Mouse (Mus musculus): Measurements from ENCODE around the gene Hirip3. TPM values are rescaled to one million over a fixed set of nuclear protein-coding genes. Genes with fewer than 3 reads are reported as not detected.

Hirip3 gene
- polyA plus RNA-seq (2015; fragmentation: Nextera tagmentation; extraction: Ambion mirVana), result 19.0 and 19.9 TPM in 2 replicates

DNA sequence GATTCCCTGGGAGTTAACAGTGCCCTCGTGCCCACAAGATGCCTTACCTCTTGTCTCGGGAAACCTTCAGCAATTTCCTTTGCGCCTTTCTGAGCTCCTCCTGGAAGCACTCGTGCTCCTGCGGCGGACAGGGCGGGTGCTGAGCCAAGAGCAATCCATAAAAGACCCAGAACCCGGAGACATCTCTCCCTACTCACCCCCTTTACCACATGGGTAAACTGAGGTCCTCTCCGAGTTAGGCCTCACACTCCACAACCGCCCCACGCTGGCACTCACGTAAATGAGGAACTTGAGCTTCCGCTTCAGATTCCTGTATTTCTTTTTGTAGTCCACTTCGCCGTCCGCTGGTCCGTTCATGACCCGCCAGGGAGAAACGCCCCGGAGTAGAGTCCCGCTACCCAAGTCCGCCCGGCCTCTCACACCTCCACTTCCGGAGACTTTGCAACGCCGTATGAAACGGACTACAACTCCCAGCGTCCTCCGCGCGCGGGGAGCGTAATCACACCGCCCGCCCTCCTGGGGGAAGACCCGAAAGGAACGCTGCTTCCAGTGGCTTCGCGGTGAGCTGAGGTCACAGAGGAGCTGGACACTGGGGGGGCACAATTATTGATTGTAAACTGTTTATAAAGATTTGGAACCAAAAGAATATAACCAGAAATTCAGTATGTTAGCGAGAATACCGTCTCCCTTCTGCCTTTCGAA, at the start of gene Hirip3:
TSS of gene Hirip3 (plus strand) at position 544 of the 702 bp plus-strand sequence.
- H3K9me3 ChIP-seq, result no peaks in the 10 kb centered on the region
- ATAC-seq (ENCODE audit: low read depth), result peak; percentile 93
- WGBS, result 3% methylated on average over 42 of the region's 42 CpGs
- H3K27me3 ChIP-seq, result no peaks in the 10 kb centered on the region
- peak within 1 kb of the TSS; percentile 64 for H3K4me3 ChIP-seq
- peaks cover 31% of the 10 kb centered on the region for H3K4me1 ChIP-seq (replicated peaks)
- peak within 1 kb of the TSS; percentile 77 for H3K9ac ChIP-seq
- H3K27ac ChIP-seq (replicated peaks), result peak within 1 kb of the TSS; percentile 84
- H3K4me2 ChIP-seq, result peak within 1 kb of the TSS; percentile 89
- H3K36me3 ChIP-seq, result peaks cover 59% of the 10 kb centered on the region

DNA sequence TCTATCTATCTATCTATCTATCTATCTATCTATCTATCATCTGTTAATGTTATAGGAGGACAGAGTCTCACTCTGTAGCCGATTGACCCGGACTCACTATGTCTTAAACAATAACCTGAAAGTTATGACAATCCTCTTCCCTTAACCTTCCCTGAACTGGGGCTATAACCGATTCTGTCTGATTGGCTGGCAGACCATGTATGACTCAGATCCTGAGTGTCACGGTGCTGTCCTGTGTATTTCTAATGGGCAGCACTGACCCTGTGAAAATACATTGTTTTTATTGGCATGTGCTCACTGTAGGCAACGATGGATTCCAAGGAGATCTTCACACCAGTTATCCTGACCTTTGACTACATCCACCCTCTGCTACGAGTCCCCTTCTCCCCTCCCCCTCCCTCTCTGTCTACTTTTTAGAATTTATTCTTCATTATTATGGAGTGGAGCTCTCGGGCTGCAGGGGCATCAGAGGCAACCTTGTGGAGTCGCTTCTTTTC, 46.0 kb upstream of the Hirip3 start:
- no peaks in the 10 kb centered on the region for H3K4me1 ChIP-seq (replicated peaks)
- no peak overlapping the region for H3K4me2 ChIP-seq
- WGBS, result 53% methylated on average over 8 of the region's 8 CpGs
- no peak for ATAC-seq (ENCODE audit: low read depth)
- no peaks in the 10 kb centered on the region for H3K27me3 ChIP-seq
- no peak overlapping the region for H3K4me3 ChIP-seq
- H3K9me3 ChIP-seq, result 0 out of 2 replicates have a peak, but pooled peaks cover 4% of the 10 kb centered on the region
- H3K9ac ChIP-seq, result no peak overlapping the region
- no peaks in the 10 kb centered on the region for H3K36me3 ChIP-seq
- no peak overlapping the region for H3K27ac ChIP-seq (replicated peaks)

DNA sequence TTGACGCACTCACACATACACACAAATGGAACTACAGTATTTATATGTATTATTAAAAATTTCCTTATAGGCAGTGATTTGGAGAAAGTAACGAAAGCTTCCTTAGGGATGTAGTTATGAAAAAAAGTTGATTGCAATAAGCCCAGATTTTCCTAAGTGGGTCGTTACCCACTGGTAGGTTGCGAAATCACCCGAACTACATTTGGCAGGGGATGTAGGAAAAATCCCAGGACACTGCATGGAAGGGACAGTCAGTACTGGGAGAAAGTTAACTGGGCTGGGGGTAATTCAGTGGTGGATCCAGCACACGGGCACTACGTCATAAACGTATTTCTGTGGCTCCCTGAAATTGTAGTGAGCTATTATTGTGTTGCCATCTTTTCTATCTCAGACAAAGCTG, 45.3 kb upstream of the Hirip3 start:
- Histone ChIP-seq H3K4me3 (no peak overlapping the region), H3K36me3 (no peaks in the 10 kb centered on the region), H3K9ac (no peak overlapping the region), H3K4me2 (no peak overlapping the region), H3K27me3 (no peaks in the 10 kb centered on the region), H3K4me1 (replicated peaks) (0 out of 2 replicates have a peak, but pooled peaks cover under 1% of the 10 kb centered on the region), H3K27ac (replicated peaks) (no peak overlapping the region), H3K9me3 (0 out of 2 replicates have a peak, but pooled peaks cover 4% of the 10 kb centered on the region)
- ATAC-seq (ENCODE audit: low read depth), result no peak
- 89% methylated on average over 8 of the region's 8 CpGs for WGBS

DNA sequence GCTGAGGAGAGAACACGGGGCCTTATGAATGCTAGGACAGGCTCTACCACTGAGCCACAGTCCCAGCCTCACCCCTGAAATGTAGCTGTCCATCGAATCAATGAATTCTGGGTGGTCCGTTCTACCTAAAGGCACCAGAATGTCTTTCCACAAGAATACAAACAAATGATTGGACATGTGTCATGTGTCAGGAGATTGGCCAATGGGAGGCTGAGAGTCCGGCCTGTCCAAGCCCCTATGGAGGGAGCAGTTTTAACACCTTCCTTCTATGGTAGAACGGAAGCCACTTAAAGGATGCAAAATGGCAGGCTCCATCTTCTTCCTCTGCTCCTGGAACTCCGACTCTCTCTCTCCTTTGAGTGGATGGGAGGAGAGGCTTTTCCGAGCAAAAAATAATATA, 44.2 kb upstream of the Hirip3 start:
- H3K36me3 ChIP-seq, result no peaks in the 10 kb centered on the region
- H3K4me1 ChIP-seq (replicated peaks), result peaks cover 12% of the 10 kb centered on the region
- ATAC-seq (ENCODE audit: low read depth), result no peak
- H3K27ac ChIP-seq (replicated peaks), result no peak overlapping the region
- H3K9ac ChIP-seq, result no peak overlapping the region
- no peak overlapping the region for H3K4me3 ChIP-seq
- H3K4me2 ChIP-seq, result no peak overlapping the region
- no peaks in the 10 kb centered on the region for H3K27me3 ChIP-seq
- WGBS, result 90% methylated on average over 7 of the region's 7 CpGs
- H3K9me3 ChIP-seq, result 0 out of 2 replicates have a peak, but pooled peaks cover 4% of the 10 kb centered on the region

DNA sequence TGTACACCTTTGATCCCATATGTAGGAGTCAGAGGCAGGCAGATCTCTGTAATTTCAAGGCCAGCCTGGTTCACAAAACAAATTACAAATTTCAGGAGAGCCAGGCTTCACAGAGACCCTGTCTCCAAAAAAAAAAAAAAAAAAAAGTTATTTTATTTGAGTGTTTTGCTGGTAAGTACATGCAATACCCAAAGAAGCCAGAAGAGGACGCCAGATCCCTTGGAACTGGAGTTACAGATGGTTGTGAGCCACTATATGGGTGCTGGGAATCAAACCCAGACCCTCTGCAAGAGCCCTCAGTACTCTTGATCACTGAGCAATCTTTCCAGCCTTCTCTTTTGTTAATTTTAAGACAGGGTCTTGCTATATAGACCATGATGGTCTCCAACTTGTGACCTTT, 43.0 kb upstream of the Hirip3 start:
- 50% methylated on average over 1 of the region's 1 CpGs for WGBS
- H3K27ac ChIP-seq (replicated peaks), result no peak overlapping the region

DNA sequence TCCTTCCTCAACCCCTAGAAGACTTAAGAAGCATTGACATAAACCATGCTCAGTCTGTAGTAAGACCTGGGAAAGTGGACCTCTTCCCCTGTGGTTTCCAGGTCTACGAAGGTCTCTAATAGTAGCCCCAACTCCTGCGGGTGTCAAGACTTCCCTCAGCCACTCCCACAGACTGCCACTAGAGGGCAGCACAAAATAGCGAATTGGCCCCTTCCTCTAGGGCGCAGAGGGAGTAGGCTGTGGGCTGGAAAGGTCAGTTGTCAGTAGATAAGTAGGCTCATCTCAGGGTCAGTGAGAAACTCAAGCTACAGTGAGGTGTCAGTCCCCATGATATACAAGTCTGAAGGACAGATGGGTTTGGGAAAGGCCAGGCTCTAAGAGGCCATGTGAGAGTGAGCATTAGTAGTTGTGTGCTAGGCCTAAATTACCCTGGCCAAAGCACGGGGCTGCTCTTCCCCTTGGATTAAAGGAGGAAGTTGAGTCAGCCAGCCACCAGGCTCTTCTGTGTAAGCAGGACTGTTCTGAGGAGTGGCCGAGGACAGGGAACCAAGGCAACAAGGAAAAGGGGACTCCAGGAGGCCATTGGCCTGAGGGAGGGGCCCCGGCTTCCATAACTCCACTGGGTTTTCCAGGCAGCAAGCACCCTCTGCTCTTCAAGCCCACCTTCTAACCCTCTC, 39.8 kb upstream of the Hirip3 start:
- 25% methylated on average over 7 of the region's 7 CpGs for WGBS
- no peak for ATAC-seq (ENCODE audit: low read depth)

More for the DNA sequence above, 43.0 kb upstream of the Hirip3 start:
- no peaks in the 10 kb centered on the region for H3K36me3 ChIP-seq
- no peak for ATAC-seq (ENCODE audit: low read depth)
- H3K4me3 ChIP-seq, result no peak overlapping the region
- peaks cover 17% of the 10 kb centered on the region for H3K4me1 ChIP-seq (replicated peaks)
- H3K4me2 ChIP-seq, result no peak overlapping the region
- no peaks in the 10 kb centered on the region for H3K27me3 ChIP-seq
- H3K9ac ChIP-seq, result no peak overlapping the region
- H3K9me3 ChIP-seq, result 0 out of 2 replicates have a peak, but pooled peaks cover 4% of the 10 kb centered on the region

DNA sequence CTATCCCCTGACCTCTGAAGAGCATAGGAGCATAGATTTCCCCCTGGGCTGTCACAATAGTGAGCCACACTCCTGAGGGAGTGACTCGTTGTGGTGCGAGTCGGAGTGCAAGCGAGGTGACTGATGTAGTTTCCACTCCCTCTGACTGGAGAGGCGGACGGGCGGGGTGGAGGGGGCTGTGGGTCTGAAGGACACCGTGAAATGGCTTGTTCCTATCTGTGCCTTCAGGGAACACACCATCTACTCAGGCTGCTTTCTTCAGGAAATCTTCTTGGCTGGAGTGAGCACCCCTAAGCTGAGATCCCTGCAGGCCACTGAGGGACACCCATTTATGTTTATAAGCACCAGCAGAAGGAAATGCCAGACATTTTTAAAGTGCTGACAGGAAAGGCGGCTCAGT, 39.0 kb upstream of the Hirip3 start:
- Histone ChIP-seq H3K9ac (peak overlapping the region; percentile 95), H3K4me1 (replicated peaks) (peaks cover 53% of the 10 kb centered on the region), H3K27me3 (no peaks in the 10 kb centered on the region), H3K27ac (replicated peaks) (peak overlapping the region; percentile 90), H3K4me2 (peak overlapping the region; percentile 71), H3K4me3 (peak overlapping the region; percentile 67), H3K9me3 (0 out of 2 replicates have a peak, but pooled peaks cover 4% of the 10 kb centered on the region), H3K36me3 (peaks cover 13% of the 10 kb centered on the region; the same call in 1 of the 2 replicates)
- WGBS, result 11% methylated on average over 9 of the region's 9 CpGs
- ATAC-seq (ENCODE audit: low read depth), result peak; percentile 38

More for the DNA sequence above, 39.8 kb upstream of the Hirip3 start:
- peak overlapping the region; percentile 95 for H3K9ac ChIP-seq
- peaks cover 49% of the 10 kb centered on the region for H3K4me1 ChIP-seq (replicated peaks)
- peak overlapping the region; percentile 71 for H3K4me2 ChIP-seq
- 0 out of 2 replicates have a peak, but pooled peaks cover 4% of the 10 kb centered on the region for H3K9me3 ChIP-seq
- no peaks in the 10 kb centered on the region for H3K27me3 ChIP-seq
- peak overlapping the region; percentile 90 for H3K27ac ChIP-seq (replicated peaks)
- H3K4me3 ChIP-seq, result peak overlapping the region; percentile 67
- peaks cover 9% of the 10 kb centered on the region; the same call in 1 of the 2 replicates for H3K36me3 ChIP-seq

DNA sequence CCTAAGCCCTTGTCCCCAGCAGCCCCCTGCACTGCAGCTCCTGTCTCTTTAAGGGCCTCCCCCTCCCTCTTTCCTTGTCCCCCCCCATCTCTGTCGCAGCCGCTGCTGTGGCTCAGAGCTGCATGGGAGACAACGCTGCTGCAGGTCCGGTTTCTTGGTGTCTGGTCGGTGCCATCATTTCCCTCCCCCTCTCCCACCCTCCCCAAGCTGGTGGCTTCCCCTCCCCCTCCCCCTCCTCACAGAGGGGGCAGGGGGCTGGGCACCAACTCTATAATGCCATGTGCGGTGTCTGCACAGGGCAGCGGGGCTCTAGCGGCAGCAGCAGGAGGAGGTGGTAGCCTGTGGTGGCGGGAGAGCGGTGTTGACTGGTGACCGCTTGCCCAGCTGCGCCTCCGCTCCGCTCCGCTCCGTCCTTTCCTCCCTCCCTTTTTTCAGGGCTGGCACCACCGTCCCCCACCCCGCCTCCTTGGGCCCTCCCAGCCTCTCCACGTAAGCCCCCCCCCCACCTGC, 38.5 kb upstream of the Hirip3 start:
- 2% methylated on average over 19 of the region's 19 CpGs for WGBS

DNA sequence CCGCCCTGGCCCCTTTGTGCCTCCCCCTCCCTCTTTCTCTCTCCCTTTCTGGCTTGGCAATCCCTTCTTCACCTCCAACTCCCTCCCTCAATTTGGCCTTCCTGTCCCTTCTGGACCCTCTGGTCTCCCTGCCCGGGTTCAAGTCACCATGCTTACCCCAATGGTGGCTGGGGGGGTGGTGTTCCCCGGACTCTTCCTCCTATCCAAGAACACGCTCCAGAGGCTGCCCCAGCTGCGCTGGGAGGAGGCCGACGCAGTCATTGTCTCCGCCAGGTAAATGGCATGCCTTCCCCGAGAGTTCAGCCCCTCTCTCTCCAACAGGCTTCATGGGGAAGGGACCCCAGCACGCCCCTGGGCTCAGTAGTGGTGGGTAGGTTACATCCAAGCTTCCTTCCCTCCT, 37.8 kb upstream of the Hirip3 start:
- peak overlapping the region; percentile 90 for H3K27ac ChIP-seq (replicated peaks)
- H3K9me3 ChIP-seq, result 0 out of 2 replicates have a peak, but pooled peaks cover 2% of the 10 kb centered on the region
- H3K9ac ChIP-seq, result peak overlapping the region; percentile 95
- peak overlapping the region; percentile 71 for H3K4me2 ChIP-seq
- peak; percentile 16; the same call in 1 of the 2 replicates for ATAC-seq (ENCODE audit: low read depth)
- H3K4me3 ChIP-seq, result peak overlapping the region; percentile 67
- peaks cover 22% of the 10 kb centered on the region for H3K36me3 ChIP-seq
- peaks cover 54% of the 10 kb centered on the region for H3K4me1 ChIP-seq (replicated peaks)
- no peaks in the 10 kb centered on the region; the same call in 1 of the 2 replicates for H3K27me3 ChIP-seq
- WGBS, result 8% methylated on average over 10 of the region's 10 CpGs

More for the DNA sequence above, 38.5 kb upstream of the Hirip3 start:
- ATAC-seq (ENCODE audit: low read depth), result peak; percentile 84
- Histone ChIP-seq H3K4me1 (replicated peaks) (peaks cover 54% of the 10 kb centered on the region), H3K9me3 (0 out of 2 replicates have a peak, but pooled peaks cover 4% of the 10 kb centered on the region), H3K9ac (peak overlapping the region; percentile 95), H3K4me2 (peak overlapping the region; percentile 71), H3K4me3 (peak overlapping the region; percentile 67), H3K27ac (replicated peaks) (peak overlapping the region; percentile 90), H3K36me3 (peaks cover 15% of the 10 kb centered on the region; the same call in 1 of the 2 replicates), H3K27me3 (no peaks in the 10 kb centered on the region)

DNA sequence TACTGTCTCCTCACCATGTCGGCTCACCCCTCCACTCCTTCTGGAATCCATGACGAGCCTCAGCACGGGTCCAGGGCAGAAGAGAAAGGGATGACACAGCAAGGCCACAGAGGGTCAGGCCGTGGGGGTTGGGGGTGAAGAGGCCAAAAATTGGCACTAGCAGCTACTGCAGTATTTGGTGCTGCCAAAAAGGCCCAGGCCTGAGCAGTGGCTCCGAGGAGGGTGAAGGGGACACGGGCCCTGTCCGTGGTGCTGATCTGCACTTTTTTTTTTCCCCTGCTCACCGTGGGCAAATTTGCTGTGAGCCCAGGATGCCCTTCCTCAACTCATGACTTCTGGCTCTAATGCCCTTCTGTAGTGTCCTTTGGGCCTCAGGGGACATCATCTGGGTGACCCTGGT, 36.4 kb upstream of the Hirip3 start:
- ATAC-seq (ENCODE audit: low read depth), result no peak
- no peaks in the 10 kb centered on the region for H3K9me3 ChIP-seq
- no peaks in the 10 kb centered on the region; the same call in 1 of the 2 replicates for H3K27me3 ChIP-seq
- H3K27ac ChIP-seq (replicated peaks), result no peak overlapping the region
- peak overlapping the region; percentile 95 for H3K9ac ChIP-seq
- 27% methylated on average over 8 of the region's 8 CpGs for WGBS
- peaks cover 65% of the 10 kb centered on the region for H3K4me1 ChIP-seq (replicated peaks)
- peak overlapping the region; percentile 67 for H3K4me3 ChIP-seq
- peak overlapping the region; percentile 71 for H3K4me2 ChIP-seq
- peaks cover 31% of the 10 kb centered on the region for H3K36me3 ChIP-seq

DNA sequence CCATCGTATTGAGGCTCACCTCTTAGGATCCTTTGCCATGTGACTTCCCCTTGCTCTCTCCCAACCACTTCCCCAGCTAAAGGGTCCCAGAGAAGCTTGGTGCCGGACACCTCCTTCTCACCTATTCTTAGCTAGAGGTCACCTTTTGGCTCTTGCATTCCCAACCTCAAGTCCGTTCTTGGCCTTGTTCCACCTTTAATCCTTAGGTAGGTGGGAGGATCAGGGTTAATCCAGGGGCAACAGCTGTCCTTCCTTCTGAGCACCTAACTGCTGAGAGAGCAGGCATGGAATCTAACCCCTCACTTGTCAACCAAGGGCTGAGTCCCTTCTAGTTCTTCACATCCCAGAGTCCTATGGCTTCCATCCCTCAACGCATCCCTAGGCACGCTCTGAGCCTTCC, 35.8 kb upstream of the Hirip3 start:
- peaks cover 65% of the 10 kb centered on the region for H3K4me1 ChIP-seq (replicated peaks)
- WGBS, result 72% methylated on average over 5 of the region's 5 CpGs
- H3K4me3 ChIP-seq, result no peak overlapping the region
- ATAC-seq (ENCODE audit: low read depth), result no peak
- H3K9ac ChIP-seq, result peak overlapping the region; percentile 47; the same call in 1 of the 2 replicates
- no peaks in the 10 kb centered on the region for H3K9me3 ChIP-seq
- no peak overlapping the region for H3K27ac ChIP-seq (replicated peaks)
- peaks cover 31% of the 10 kb centered on the region for H3K36me3 ChIP-seq
- peak overlapping the region; percentile 71 for H3K4me2 ChIP-seq
- H3K27me3 ChIP-seq, result peaks cover 2% of the 10 kb centered on the region; the same call in 1 of the 2 replicates
